Mouse (Mus musculus) spleen, adult 2 months (tissue): ENCODE data around the gene Utp11.

Experiments
- CTCF ChIP-seq: fragments of 200-500 bp; IDR thresholded peaks from 2 replicates; pipeline ENCODE4 v1.5.1; 2011; ENCODE audit warnings: mild to moderate bottlenecking, inconsistent platforms; ENCODE audit not compliant: insufficient read depth, insufficient read length, insufficient replicate concordance; ENCODE audit errors: extremely low read depth
- POLR2A ChIP-seq: fragments of 200-500 bp; IDR thresholded peaks from 2 replicates; pipeline ENCODE4 v1.6.1; 2011; ENCODE audit warnings: low read depth, low read length, inconsistent platforms

GRCm38 (mm10) chr4:124667476-124668033 is 25.8 kb downstream of the Utp11 start:
- no peak for TF ChIP-seq CTCF
- TF ChIP-seq POLR2A: no peak
